Mouse (Mus musculus) B cell, adult 62 days (primary cell): ENCODE data around the gene Xylt2. TPM values are rescaled to one million over a fixed set of nuclear protein-coding genes. Genes with fewer than 3 reads are reported as not detected.

Source experiments
- total RNA-seq: library from RNA; stranded (reverse); gene quantifications from 4 replicates; pipeline ENCODE4 v1.2.4, GENCODE M21; 2023

The Xylt2 gene
- total RNA-seq: 14.1 to 21.3 TPM (median 16.3 TPM) in 4 replicates

DNA sequence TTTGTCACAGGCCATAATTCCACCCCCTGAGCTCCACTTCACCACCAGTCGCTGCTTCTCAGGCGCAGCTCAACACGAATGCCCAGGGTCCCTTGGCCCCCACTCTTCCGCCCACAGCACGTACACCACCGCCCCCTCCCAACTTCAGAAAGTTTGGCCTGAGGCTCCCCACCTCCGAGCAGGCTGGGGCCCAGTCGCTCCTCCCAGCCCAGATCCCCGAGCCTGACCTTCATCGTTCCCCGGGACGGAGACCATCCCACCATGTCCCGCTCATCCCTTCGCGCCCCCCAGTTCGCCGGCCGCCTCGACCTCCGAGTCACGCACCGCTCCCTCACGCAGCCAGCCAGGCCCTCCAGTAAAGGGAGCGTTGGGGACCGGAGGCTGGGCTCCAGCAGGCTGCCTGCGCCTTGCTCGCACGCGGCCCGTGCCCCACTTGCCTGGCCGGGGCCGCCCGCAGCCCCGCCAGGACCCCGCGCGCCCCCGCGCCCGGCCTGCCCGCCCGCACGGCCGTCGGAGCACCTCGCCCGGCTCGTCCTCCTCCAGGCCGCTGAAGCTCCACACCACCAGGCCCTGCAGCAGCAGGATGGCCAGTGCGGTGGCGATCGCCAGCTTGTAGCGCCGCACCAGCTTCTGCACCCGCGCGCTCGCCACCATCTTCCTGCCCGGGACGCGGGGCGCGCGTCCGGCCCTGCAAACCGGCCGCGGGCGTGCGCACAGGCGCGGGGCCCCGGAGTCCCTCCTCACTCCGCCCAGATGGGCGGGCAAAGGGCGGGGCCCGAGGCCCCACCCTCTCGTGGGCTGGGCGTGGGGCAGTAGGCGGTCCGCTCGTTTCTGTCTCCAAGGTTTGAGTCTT lies at the start of gene Xylt2:
Xylt2 (minus strand) TSS at position 762 of the 853 bp plus-strand sequence.

DNA sequence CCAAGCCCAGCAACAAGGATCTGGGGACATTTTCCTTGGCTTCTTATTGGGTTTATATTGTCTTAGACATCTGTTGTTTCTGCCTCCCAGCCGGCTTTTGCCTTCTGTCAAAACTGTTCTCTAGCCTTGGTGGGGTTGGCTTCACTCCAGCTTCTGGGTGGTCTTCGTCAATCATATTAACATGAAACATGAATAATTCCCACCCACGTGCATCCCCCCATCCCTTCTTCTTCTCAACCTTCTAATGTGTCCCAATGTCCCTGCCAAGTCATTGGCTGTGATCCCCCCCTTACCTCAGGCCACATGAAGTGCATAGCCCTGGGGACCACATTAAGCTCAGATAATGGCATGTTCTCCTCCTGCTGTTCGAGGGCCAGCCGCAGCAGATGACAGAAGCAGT lies 27.2 kb upstream of the Xylt2 start, which contains the start of gene Gm11541:
Gm11541 (minus strand) TSS at position 28 of the 400 bp plus-strand sequence.

GRCm38 (mm10) chr11:94653663-94654436 lies 23.5 kb downstream of the Xylt2 start, which contains the start of the genes Mrpl27 and Eme1:
Gene Mrpl27 (plus strand): TSS chr11:94653767.
Gene Eme1 (minus strand): TSS chr11:94653964.

GRCm38 (mm10) chr11:94629199-94629883 lies 48.0 kb downstream of the Xylt2 start, which contains the start of gene Lrrc59:
Gene Lrrc59 (plus strand): TSS chr11:94629767.

Other genes with a start within 250 kb of the Xylt2 start
- 0.21 TPM in 1 of 4 replicates, not detected in the others for gene Cacna1g, start 203.3 kb downstream of the Xylt2 start, total RNA-seq
- gene Spata20, start 191.3 kb downstream of the Xylt2 start, total RNA-seq: not detected in 4 replicates
- not detected in 4 replicates for gene Epn3, start 177.5 kb downstream of the Xylt2 start, total RNA-seq
- gene Mycbpap, start 155.8 kb downstream of the Xylt2 start, total RNA-seq: 0.27 to 1.3 TPM (median 0.58 TPM) in 3 of 4 replicates, not detected in the other
- gene Rsad1, start 128.3 kb downstream of the Xylt2 start, total RNA-seq: 6.4 to 10.8 TPM (median 9.0 TPM) in 4 replicates
- not detected in 4 replicates for gene Chad, start 112.5 kb downstream of the Xylt2 start, total RNA-seq
- gene Acsf2, start 75.6 kb downstream of the Xylt2 start, total RNA-seq: 73.4 to 89.5 TPM (median 79.2 TPM) in 4 replicates
- 71.2 to 82.9 TPM (median 72.9 TPM) in 4 replicates for gene Lrrc59, start 47.7 kb downstream of the Xylt2 start, total RNA-seq
- 18.9 to 23.9 TPM (median 22.1 TPM) in 4 replicates for gene Mrpl27, start 23.7 kb downstream of the Xylt2 start, total RNA-seq
- 1.4 to 2.2 TPM (median 1.8 TPM) in 4 replicates for gene Eme1, start 23.6 kb downstream of the Xylt2 start, total RNA-seq
- gene Gm11541, start 27.0 kb upstream of the Xylt2 start, total RNA-seq: not detected in 4 replicates
- gene Cdc34b, start 64.3 kb upstream of the Xylt2 start, total RNA-seq: not detected in 4 replicates
- not detected in 4 replicates for gene Tmem92, start 105.2 kb upstream of the Xylt2 start, total RNA-seq